Comparison of ENCODE assay signal across 23 mouse cellular contexts in genomic region chr17:17848988-17849387, GRCm38 (mm10). TPM values are rescaled to one million over a fixed set of nuclear protein-coding genes. Genes with fewer than 3 reads are reported as not detected.
"Had no signal": no experiment of that assay in that cellular context is flagged by ENCODE, and none has a peak within 500 bp of the region (broad histone marks: within the 10 kb centered on the region; RNA-seq: fewer than 3 reads in every experiment).

No protein-coding gene starts in this region.

- H3K4me3 ChIP-seq: limb, embryonic 15.5 days; megakaryocyte, embryonic 14.5 days; midbrain, embryonic 12.5 days; stomach, embryonic 15.5 days had no signal

- DNase-seq: kidney, adult 8-10 months; kidney, postnatal 25 days; layer of hippocampus, adult 9-11 months; layer of hippocampus, postnatal 36 days; lung, embryonic 14.5 days; lung, postnatal 10 days; lung, postnatal 4 days; right cerebral cortex, adult 18-20 months; spleen, adult 18-20 months; thymus, postnatal 36 days had no signal

- H3K27ac ChIP-seq: limb, embryonic 15.5 days; midbrain, embryonic 12.5 days; stomach, embryonic 15.5 days had no signal

- H3K27me3 ChIP-seq: stomach, embryonic 15.5 days had no signal

- H3K4me1 ChIP-seq: limb, embryonic 15.5 days; midbrain, embryonic 12.5 days; stomach, embryonic 15.5 days had no signal

- H3K9ac ChIP-seq: limb, embryonic 15.5 days; lung, embryonic 14.5 days; midbrain, embryonic 12.5 days; stomach, embryonic 15.5 days had no signal

- H3K36me3 ChIP-seq: limb, embryonic 15.5 days; midbrain, embryonic 12.5 days; stomach, embryonic 15.5 days had no signal

- H3K4me2 ChIP-seq: limb, embryonic 15.5 days; lung, embryonic 14.5 days; midbrain, embryonic 12.5 days had no signal

- H3K9me3 ChIP-seq: limb, embryonic 15.5 days; midbrain, embryonic 12.5 days; stomach, embryonic 15.5 days had no signal

RNA-seq across cellular contexts. Expression of gene Fpr1, which starts 34.8 kb away (rescaled TPM):
- total RNA-seq: layer of hippocampus, adult 18-20 months; layer of hippocampus, postnatal 36 days; left cerebral cortex, adult 8-10 months; left cerebral cortex, postnatal 25 days; midbrain, postnatal 0 days had no signal
- polyA plus RNA-seq: limb, embryonic 11.5 days; midbrain, embryonic 12.5 days had no signal

RNA-seq across cellular contexts. Expression of gene Fpr2, which starts 38.6 kb away (rescaled TPM):
- total RNA-seq: layer of hippocampus, adult 18-20 months; layer of hippocampus, postnatal 36 days; left cerebral cortex, adult 8-10 months; left cerebral cortex, postnatal 25 days; midbrain, postnatal 0 days had no signal
- polyA plus RNA-seq: limb, embryonic 11.5 days; midbrain, embryonic 12.5 days; neural tube, embryonic 14.5 days had no signal

RNA-seq across cellular contexts. Expression of gene Fpr3, which starts 38.7 kb away (rescaled TPM):
- total RNA-seq: layer of hippocampus, adult 18-20 months; layer of hippocampus, postnatal 36 days; left cerebral cortex, adult 8-10 months; left cerebral cortex, postnatal 25 days; midbrain, postnatal 0 days had no signal
- polyA plus RNA-seq: intestine, embryonic 16.5 days; kidney, embryonic 16.5 days; limb, embryonic 11.5 days; limb, embryonic 15.5 days; lung, embryonic 14.5 days; midbrain, embryonic 12.5 days; midbrain, postnatal 0 days; neural tube, embryonic 14.5 days; stomach, embryonic 15.5 days; thymus, postnatal 0 days had no signal
